Mouse (Mus musculus) liver, embryonic 14 days (tissue): ENCODE results near the gene Tax1bp3. TPM values are rescaled to one million over a fixed set of nuclear protein-coding genes. Genes with fewer than 3 reads are reported as not detected.

Source experiments
- polyA plus RNA-seq: library from polyadenylated mRNA; depleted of rRNA; stranded (reverse); fragments of >200 nt; gene quantifications from 2 replicates; pipeline ENCODE4 v1.2.3, GENCODE M21; 2012; rRNA removed

Gene Tax1bp3
- polyA plus RNA-seq, result 9.2 and 11.6 TPM in 2 replicates

DNA sequence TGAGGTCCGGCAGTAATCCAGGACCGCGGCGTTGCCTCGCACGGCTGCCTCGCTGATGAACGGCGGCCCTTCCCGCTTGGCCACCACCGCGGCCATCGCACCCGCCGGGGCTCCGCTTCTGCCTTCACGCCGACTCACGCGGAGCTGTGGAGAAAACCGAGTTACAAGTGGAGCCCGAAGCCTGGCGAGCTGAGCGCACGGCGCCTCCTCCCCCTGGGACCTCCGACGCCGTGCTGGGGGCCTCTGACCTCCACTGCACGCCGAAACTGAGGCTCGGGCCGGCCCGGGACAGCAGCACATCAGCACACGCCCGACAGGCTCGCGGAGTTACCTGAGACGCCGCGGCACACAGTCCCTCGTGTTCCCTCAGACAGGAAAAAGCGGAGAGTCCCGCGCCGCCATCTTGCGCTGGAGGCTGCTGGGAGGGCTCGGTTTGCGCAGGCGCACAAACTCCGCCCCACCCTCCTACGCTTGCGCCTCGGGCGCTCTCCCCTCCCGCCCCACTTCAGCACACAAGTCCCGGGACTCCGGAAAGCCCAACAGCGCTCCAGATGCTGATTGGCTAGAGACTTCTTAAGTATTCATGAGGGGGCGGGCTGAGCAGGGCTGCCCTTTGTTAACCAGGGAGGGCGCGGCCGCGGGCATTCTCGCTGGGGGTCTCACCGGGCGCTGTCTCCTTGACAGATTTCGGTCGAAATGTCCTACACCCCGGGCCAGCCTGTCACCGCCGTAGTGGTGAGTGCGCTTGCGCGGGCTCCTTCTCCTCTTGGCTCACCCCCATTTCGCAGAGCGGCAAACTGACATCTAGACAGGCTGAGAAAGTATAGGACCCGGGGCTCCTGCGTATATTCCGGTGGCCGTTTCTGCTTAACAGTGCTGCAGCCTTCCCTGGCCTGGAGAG lies at the start of gene Tax1bp3, which contains the start of gene Emc6:
TSS of gene Tax1bp3 (plus strand) at position 476 of the 901 bp plus-strand sequence.
TSS of gene Emc6 (minus strand) at position 430 of the 901 bp plus-strand sequence.

DNA sequence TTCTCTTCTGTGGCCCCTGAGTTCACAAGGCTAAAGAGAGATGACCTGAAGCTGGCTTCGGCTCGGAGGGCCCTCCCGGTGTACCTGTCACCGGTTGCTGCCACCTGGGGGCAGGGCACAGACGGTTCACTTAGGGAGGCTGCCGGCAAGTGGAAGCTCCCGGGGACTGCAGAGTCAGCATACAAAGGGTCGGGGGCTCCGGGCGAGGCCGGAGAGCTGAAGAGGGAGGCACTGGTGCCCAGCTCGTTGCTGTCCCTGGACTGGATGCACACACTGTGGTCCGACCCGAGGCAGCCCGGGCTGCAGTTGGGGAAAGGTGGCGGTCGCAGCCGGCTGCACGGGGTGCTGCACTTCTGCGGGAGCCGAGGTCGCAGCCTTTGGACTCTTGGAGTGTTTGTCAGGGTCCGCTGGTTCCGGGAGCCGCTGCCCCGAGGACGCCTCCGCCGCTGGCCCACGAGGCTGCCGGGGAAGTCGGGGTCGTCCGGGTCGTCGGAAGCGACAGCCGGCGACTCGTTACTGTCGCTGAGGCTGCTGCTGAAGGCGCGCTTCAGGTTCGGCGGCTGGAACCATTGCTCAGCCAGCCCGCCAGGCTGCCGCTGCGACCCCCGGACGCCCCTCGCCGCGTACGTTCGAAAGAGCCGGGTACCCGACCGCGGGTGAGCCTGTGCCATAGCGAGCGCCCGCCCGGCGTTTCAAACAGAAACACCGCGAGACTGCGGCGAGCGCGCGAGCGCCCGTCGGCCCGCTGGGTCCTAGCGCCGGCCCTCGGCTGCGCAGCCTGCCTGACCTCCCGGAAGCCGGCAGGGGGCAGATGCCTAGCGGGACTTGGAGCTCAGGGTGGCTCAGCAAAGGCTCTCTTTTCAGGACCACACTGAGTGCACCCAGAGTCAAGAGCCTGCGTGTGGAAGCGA lies 39.0 kb upstream of the Tax1bp3 start, which contains the start of gene Haspin:
TSS of gene Haspin (minus strand) at position 704 of the 911 bp plus-strand sequence.

DNA sequence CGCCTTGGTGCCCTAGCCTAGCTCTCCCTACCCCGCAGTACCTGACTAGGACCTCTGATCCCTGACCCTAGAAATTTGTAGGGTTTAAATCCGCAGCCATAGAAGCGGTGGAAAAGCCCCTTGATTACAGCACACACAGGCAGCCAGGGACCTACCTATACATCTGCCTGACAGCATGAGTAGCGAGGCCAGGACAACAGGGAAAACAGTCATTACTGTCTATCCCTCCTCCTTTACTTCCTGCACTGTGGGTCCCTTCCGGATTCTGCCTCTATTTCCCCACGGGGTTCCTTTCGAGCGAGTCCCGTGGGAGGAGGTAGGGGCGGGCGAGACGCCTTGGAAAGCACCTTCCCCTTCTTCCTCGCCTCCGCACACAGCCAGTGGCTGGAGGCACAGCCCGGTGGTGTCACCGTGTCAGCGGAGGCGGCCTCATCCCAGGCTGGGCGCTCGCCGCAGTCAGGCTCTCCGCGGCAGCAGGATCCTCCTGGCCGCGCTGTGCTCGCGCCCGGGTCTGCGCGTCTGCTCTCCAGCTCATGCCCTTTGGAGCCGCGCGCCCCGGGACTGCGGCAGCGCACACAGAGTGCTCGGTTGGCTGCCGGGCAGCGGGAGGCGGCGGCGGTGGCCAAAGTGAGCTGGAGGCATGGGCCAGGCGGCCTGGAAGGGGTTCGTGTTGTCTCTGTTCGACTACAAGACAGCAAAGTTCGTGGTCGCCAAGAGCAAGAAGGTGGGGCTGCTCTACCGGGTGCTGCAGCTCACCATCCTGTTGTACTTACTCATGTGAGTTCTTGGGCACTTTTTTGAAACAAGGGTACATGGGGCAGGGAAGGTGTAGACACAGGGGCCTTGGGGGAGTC lies 16.7 kb upstream of the Tax1bp3 start, which contains the start of gene P2rx5:
TSS of gene P2rx5 (plus strand) at position 465 of the 854 bp plus-strand sequence.

DNA sequence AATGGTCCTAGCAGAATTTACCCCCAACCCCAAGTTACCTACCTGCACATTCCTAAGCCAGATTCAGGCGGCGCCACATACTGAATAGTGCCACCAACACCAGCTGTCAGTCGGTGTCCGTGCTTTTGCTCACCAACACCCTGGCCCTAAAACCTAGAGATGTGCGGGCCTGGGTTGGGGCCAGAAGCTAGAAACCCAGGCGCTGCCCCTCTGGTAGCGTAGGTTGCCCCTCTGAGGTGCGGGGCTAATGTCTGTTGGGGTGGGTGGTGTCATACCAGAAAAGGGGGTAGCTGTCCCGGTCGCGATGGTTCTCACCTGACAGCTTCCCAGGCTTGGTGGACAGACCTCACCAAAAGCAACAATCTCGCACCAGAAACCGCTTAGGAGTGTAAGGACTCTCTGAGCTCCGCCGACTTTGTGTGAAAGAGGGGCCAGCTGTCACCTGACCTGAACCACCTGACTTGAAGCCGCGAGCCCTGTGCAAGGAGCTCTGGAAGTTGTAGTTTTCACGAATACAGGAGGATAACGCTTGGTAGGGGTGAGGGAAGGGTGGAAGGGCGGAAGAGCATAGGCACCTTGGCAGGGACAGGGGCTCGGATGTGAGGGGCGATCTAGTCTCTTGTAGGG lies 21.8 kb downstream of the Tax1bp3 start, which contains the start of gene Ctns:
TSS of gene Ctns (minus strand) at position 440 of the 627 bp plus-strand sequence.

DNA sequence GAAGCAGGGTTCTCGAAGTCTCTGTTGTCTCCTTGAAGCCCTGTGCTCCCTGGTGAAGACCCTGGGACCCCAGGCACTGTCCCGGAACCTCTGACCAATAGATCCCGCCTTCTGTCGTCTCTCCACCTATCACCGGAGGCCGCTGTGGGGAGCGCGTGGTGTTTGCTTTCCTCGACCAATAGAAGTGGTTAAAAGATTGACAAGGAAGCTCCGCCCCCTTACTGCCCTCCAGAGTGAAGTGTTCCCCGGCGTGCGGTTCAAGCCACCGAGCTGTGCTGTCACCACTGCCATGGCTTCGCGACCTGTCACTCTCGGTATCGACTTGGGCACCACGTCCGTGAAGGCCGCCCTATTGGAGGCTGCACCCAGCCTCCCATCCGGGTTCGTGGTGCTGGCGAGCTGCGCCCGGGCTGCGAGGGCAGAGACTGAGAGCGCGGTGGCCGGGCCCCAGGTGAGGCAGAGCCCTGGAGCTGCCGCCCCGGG lies 22.4 kb downstream of the Tax1bp3 start, which contains the start of gene Shpk:
TSS of gene Shpk (plus strand) at position 231 of the 483 bp plus-strand sequence.

Other genes starting within 250 kb of the Tax1bp3 start
- gene Atp2a3, start 215.9 kb upstream of the Tax1bp3 start, polyA plus RNA-seq, result 6.0 and 7.0 TPM in 2 replicates
- gene P2rx1, start 178.0 kb upstream of the Tax1bp3 start, polyA plus RNA-seq, result 4.5 and 5.4 TPM in 2 replicates
- gene Camkk1, start 158.1 kb upstream of the Tax1bp3 start, polyA plus RNA-seq, result 0.67 and 0.74 TPM in 2 replicates
- gene Ncbp3, start 129.3 kb upstream of the Tax1bp3 start, polyA plus RNA-seq, result 2.7 TPM in 2 replicates
- gene Itgae, start 86.5 kb upstream of the Tax1bp3 start, polyA plus RNA-seq, result 0.01 TPM in 2 replicates
- 5.2 and 6.4 TPM in 2 replicates for gene Haspin, start 38.8 kb upstream of the Tax1bp3 start, polyA plus RNA-seq
- gene P2rx5, start 16.7 kb upstream of the Tax1bp3 start, polyA plus RNA-seq, result 0.14 and 0.15 TPM in 2 replicates
- gene Emc6, start within 50 bp of the Tax1bp3 start, polyA plus RNA-seq, result 36.7 and 44.0 TPM in 2 replicates
- 4.0 and 5.7 TPM in 2 replicates for gene Ctns, start 22.0 kb downstream of the Tax1bp3 start, polyA plus RNA-seq
- 1.5 and 1.8 TPM in 2 replicates for gene Shpk, start 22.4 kb downstream of the Tax1bp3 start, polyA plus RNA-seq
- gene Trpv1, start 57.2 kb downstream of the Tax1bp3 start, polyA plus RNA-seq, result 0.01 TPM in 1 of 2 replicates, not detected in the other
- gene Trpv3, start 90.3 kb downstream of the Tax1bp3 start, polyA plus RNA-seq, result 0.01 TPM in 2 replicates
- gene Aspa, start 152.5 kb downstream of the Tax1bp3 start, polyA plus RNA-seq, result 2.6 and 3.1 TPM in 2 replicates
- 0.11 and 0.22 TPM in 2 replicates for gene Gm49340, start 152.7 kb downstream of the Tax1bp3 start, polyA plus RNA-seq
- gene Spata22, start 152.7 kb downstream of the Tax1bp3 start, polyA plus RNA-seq, result 2.4 and 3.1 TPM in 2 replicates
- gene Olfr20, start 173.7 kb downstream of the Tax1bp3 start, polyA plus RNA-seq, result 0.14 TPM in 1 of 2 replicates, not detected in the other
- not detected in 2 replicates for gene Olfr376, start 194.2 kb downstream of the Tax1bp3 start, polyA plus RNA-seq
- gene Olfr1, start 222.5 kb downstream of the Tax1bp3 start, polyA plus RNA-seq, result not detected in 2 replicates